Mouse (Mus musculus) megakaryocyte, embryonic 14.5 days (primary cell): ENCODE measurements at regions not wholly inside any gene's neighbourhood (a gene's known extent, or its start where the extent isn't known, plus 50 kb on each side); places are given as distances from the start of the nearest gene placed in this dataset.

ENCODE experiments used
- FLI1 ChIP-seq: IDR thresholded peaks from 2 replicates; pipeline ENCODE4 v1.6.1; 2012; ENCODE audit warnings: low read length, inconsistent platforms, mixed read lengths
- GATA1 ChIP-seq: IDR thresholded peaks from 3 replicates; pipeline ENCODE4 v1.6.1; 2012; ENCODE audit warnings: mixed read lengths, low read length, inconsistent platforms, borderline replicate concordance

- TF ChIP-seq GATA1 (no peak), FLI1 (no peak)
Measured at GRCm38 (mm10) chr14:104113448-104113847, 269.2 kb upstream of the Ednrb start.
